Mouse (Mus musculus) CH12.LX (cell line): ENCODE measurements at regions not wholly inside any gene's neighbourhood (a gene's known extent, or its start where the extent isn't known, plus 50 kb on each side); places are given as distances from the start of the nearest gene placed in this dataset.

Experiments
- DNase-seq: peaks from one replicate; pipeline ENCODE4 v3.0.0-alpha.2; 2013; ENCODE audit errors: extremely low read depth
- H3K27ac ChIP-seq: 2 replicates; pipeline ENCODE4 v1.5.1; 2012; ENCODE audit warnings: low read depth, mild to moderate bottlenecking, control low read depth, moderate library complexity; ENCODE audit not compliant: insufficient read depth
- H3K27me3 ChIP-seq: replicated peaks from 2 replicates; pipeline ENCODE3; 2012; ENCODE audit warnings: inconsistent platforms
- H3K36me3 ChIP-seq, 2 experiments: replicated peaks in 1 of 2; 2 replicates each; pipeline versions ENCODE3 to v1.6.1; 2012; ENCODE audit warnings: inconsistent platforms in 1 of 2, low read length in 1 of 2, mild to moderate bottlenecking in 1 of 2, mixed read lengths in 1 of 2, moderate library complexity in 1 of 2; ENCODE audit not compliant: control insufficient read depth in 1 of 2, insufficient read depth in 1 of 2
- H3K4me1 ChIP-seq, 2 experiments: 2 replicates each; pipeline ENCODE4 v1.6.1; 2012; ENCODE audit warnings: inconsistent platforms in 1 of 2, moderate library complexity in 1 of 2; ENCODE audit not compliant: insufficient read depth in 2 of 2, control insufficient read depth in 1 of 2
- H3K4me2 ChIP-seq: 2 replicates; pipeline ENCODE4 v1.6.1; 2012; ENCODE audit warnings: low read depth, mild to moderate bottlenecking, control low read depth; ENCODE audit not compliant: poor library complexity, insufficient read depth, severe bottlenecking
- H3K4me3 ChIP-seq, 3 experiments: fragments of 150-350 bp in 1 of 3; sonication (generic) in 1 of 3; replicated peaks in 1 of 3; 2 replicates each; pipeline versions ENCODE3 to v1.5.1; 2011 to 2012; ENCODE audit warnings: low read depth in 2 of 3, low read length in 2 of 3, mild to moderate bottlenecking in 2 of 3, moderate library complexity in 2 of 3, control low read depth in 1 of 3, improper control_type of control experiment in 1 of 3, inconsistent platforms in 1 of 3, mixed read lengths in 1 of 3; ENCODE audit not compliant: poor library complexity in 1 of 3
- H3K79me2 ChIP-seq: replicated peaks from 2 replicates; pipeline ENCODE4 v1.6.1; 2012; ENCODE audit warnings: mild to moderate bottlenecking, moderate library complexity; ENCODE audit not compliant: control insufficient read depth, poor library complexity, insufficient read depth, severe bottlenecking; ENCODE audit errors: extremely low read depth
- H3K9ac ChIP-seq: 2 replicates; pipeline ENCODE4 v1.6.1; 2012; ENCODE audit warnings: low read depth, mild to moderate bottlenecking, control low read depth, moderate library complexity; ENCODE audit not compliant: insufficient read depth
- H3K9me3 ChIP-seq: replicated peaks from 2 replicates; pipeline ENCODE3; 2012; ENCODE audit warnings: low read length, inconsistent platforms, mixed read lengths
- BHLHE40 ChIP-seq: IDR thresholded peaks from 2 replicates; pipeline ENCODE4 v1.6.1; 2011; ENCODE audit warnings: mild to moderate bottlenecking, low read depth, low read length, improper control_type of control experiment
- CHD1 ChIP-seq: IDR thresholded peaks from 2 replicates; pipeline ENCODE4 v1.6.1; 2012; ENCODE audit warnings: low read depth, low read length, improper control_type of control experiment, inconsistent platforms
- CHD2 ChIP-seq: IDR thresholded peaks from 2 replicates; pipeline ENCODE4 v1.6.1; 2011; ENCODE audit warnings: low read length, improper control_type of control experiment
- ETS1 ChIP-seq: conservative IDR thresholded peaks from 2 replicates; pipeline ENCODE4 v1.6.1; 2012; ENCODE audit warnings: low read depth, mild to moderate bottlenecking, inconsistent platforms, low read length, improper control_type of control experiment, moderate library complexity
- GABPA ChIP-seq: IDR thresholded peaks from 2 replicates; pipeline ENCODE4 v1.6.1; 2012; ENCODE audit warnings: low read depth, low read length, improper control_type of control experiment, inconsistent platforms; ENCODE audit not compliant: insufficient replicate concordance
- HCFC1 ChIP-seq: IDR thresholded peaks from 2 replicates; pipeline ENCODE4 v1.6.1; 2012; ENCODE audit warnings: low read depth, mild to moderate bottlenecking, inconsistent platforms, low read length, improper control_type of control experiment
- IRF4 ChIP-seq: IDR thresholded peaks from 2 replicates; pipeline ENCODE4 v1.6.1; 2014; ENCODE audit warnings: low read depth, mild to moderate bottlenecking, inconsistent platforms, low read length, improper control_type of control experiment
- JUND ChIP-seq: conservative IDR thresholded peaks from 2 replicates; pipeline ENCODE4 v1.6.1; 2011; ENCODE audit warnings: low read depth, low read length, improper control_type of control experiment
- KAT2A ChIP-seq: IDR thresholded peaks from 2 replicates; pipeline ENCODE4 v1.6.1; 2012; ENCODE audit warnings: low read length, improper control_type of control experiment, inconsistent platforms; ENCODE audit not compliant: insufficient replicate concordance
- MAFK ChIP-seq: IDR thresholded peaks from 2 replicates; pipeline ENCODE4 v1.6.1; 2011; ENCODE audit warnings: low read length, improper control_type of control experiment; ENCODE audit not compliant: insufficient replicate concordance
- MAX ChIP-seq: IDR thresholded peaks from 2 replicates; pipeline ENCODE4 v1.6.1; 2011; ENCODE audit warnings: low read length, improper control_type of control experiment
- MAZ ChIP-seq: IDR thresholded peaks from 2 replicates; pipeline ENCODE4 v1.6.1; 2012; ENCODE audit warnings: low read depth, mild to moderate bottlenecking, inconsistent platforms, low read length, improper control_type of control experiment, moderate library complexity
- MXI1 ChIP-seq: IDR thresholded peaks from 2 replicates; pipeline ENCODE4 v1.6.1; 2011; ENCODE audit warnings: mild to moderate bottlenecking, low read depth, low read length, improper control_type of control experiment
- MYC ChIP-seq: IDR thresholded peaks from 2 replicates; pipeline ENCODE4 v1.6.1; 2011; ENCODE audit warnings: low read depth, mild to moderate bottlenecking, improper control_type of control experiment, low read length
- NELFE ChIP-seq: IDR thresholded peaks from 2 replicates; pipeline ENCODE4 v1.6.1; 2011; ENCODE audit warnings: low read depth, low read length, improper control_type of control experiment
- NRF1 ChIP-seq: IDR thresholded peaks from 2 replicates; pipeline ENCODE4 v1.6.1; 2014; ENCODE audit warnings: low read depth, mild to moderate bottlenecking, inconsistent platforms, low read length, improper control_type of control experiment, moderate library complexity
- PAX5 ChIP-seq: IDR thresholded peaks from 2 replicates; pipeline ENCODE4 v1.6.1; 2012; ENCODE audit warnings: low read length, inconsistent platforms, mixed read lengths
- POLR2AphosphoS2 ChIP-seq: IDR thresholded peaks from 2 replicates; pipeline ENCODE4 v1.6.1; 2011; ENCODE audit warnings: low read depth, low read length, improper control_type of control experiment
- RAD21 ChIP-seq: IDR thresholded peaks from 2 replicates; pipeline ENCODE4 v1.6.1; 2011; ENCODE audit warnings: low read depth, mild to moderate bottlenecking, low read length, improper control_type of control experiment, moderate library complexity
- SIN3A ChIP-seq: IDR thresholded peaks from 2 replicates; pipeline ENCODE4 v1.6.1; 2012; ENCODE audit warnings: low read length, improper control_type of control experiment, inconsistent platforms
- SMC3 ChIP-seq: IDR thresholded peaks from 2 replicates; pipeline ENCODE4 v1.6.1; 2011; ENCODE audit warnings: low read depth, low read length, improper control_type of control experiment
- TBP ChIP-seq: conservative IDR thresholded peaks from 2 replicates; pipeline ENCODE4 v1.6.1; 2011; ENCODE audit warnings: low read depth, low read length, improper control_type of control experiment
- TCF12 ChIP-seq: IDR thresholded peaks from 2 replicates; pipeline ENCODE4 v1.6.1; 2014; ENCODE audit warnings: low read depth, mild to moderate bottlenecking, inconsistent platforms, low read length, improper control_type of control experiment
- ZC3H11A ChIP-seq: IDR thresholded peaks from 2 replicates; pipeline ENCODE4 v1.6.1; 2012; ENCODE audit warnings: low read depth, mild to moderate bottlenecking, inconsistent platforms, low read length, improper control_type of control experiment
- ZKSCAN1 ChIP-seq: IDR thresholded peaks from 2 replicates; pipeline ENCODE4 v1.6.1; 2012; ENCODE audit warnings: low read depth, inconsistent platforms, low read length, improper control_type of control experiment, borderline replicate concordance
- dilution Hi-C: fragments of 300-500 bp; cut with MboI; formaldehyde crosslinking; loops from 2 replicates; pipeline ENCODE4 v1.14.3; 2020; ENCODE audit warnings: low sequenced_read_pairs; ENCODE audit not compliant: extremely low pct_unique_long_range_greater_than_20kb, extremely low pct_ligation_motif_present
- in situ Hi-C: fragments of 300-500 bp; cut with MboI; formaldehyde crosslinking; loops from 3 replicates; pipeline ENCODE4 v1.14.3; 2019; ENCODE audit warnings: low sequenced_read_pairs, low pct_ligation_motif_present, low pct_unique_long_range_greater_than_20kb, mixed read lengths

DNA sequence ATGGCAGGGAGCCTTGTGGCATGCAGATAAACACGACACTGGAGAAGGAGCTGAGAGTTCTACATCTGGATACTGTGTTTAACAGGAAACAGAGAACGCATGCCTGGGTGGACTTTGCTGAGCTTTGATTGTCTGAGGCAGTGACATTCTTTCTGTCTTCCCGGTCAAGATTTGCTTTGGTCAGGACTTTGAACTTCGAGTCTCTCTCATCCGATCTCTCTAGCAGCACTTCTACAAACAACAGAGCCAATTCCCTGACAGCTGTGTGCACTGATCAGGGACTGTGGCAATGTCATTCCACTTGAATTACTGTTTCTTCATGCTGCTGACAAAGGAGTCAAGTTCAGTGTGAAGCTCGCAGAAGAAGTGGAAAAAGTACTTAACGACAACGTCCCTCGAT, 302.5 kb downstream of the Il20rb start:
- H3K4me3 ChIP-seq, result no peak overlapping the region
- in situ Hi-C loops (no loop called here), dilution Hi-C loops (no loop called here)
- H3K9ac ChIP-seq, result no peak overlapping the region
- H3K9me3 ChIP-seq, result peaks cover 37% of the 10 kb centered on the region
- no peaks in the 10 kb centered on the region for H3K79me2 ChIP-seq
- H3K27ac ChIP-seq, result no peak overlapping the region
- no peaks in the 10 kb centered on the region for H3K36me3 ChIP-seq
- DNase-seq, result no peak
- no peaks in the 10 kb centered on the region for H3K27me3 ChIP-seq
- no peak overlapping the region for H3K4me2 ChIP-seq
- no peaks in the 10 kb centered on the region for H3K4me1 ChIP-seq
- TF ChIP-seq MXI1 (no peak), TCF12 (no peak), ETS1 (no peak), JUND (no peak), KAT2A (no peak), IRF4 (no peak), HCFC1 (no peak), SMC3 (no peak), SIN3A (no peak), ZC3H11A (no peak), GABPA (no peak), MYC (no peak), MAZ (no peak), MAX (no peak), MAFK (no peak), NRF1 (no peak), PAX5 (no peak), POLR2AphosphoS2 (no peak), CHD2 (no peak)

DNA sequence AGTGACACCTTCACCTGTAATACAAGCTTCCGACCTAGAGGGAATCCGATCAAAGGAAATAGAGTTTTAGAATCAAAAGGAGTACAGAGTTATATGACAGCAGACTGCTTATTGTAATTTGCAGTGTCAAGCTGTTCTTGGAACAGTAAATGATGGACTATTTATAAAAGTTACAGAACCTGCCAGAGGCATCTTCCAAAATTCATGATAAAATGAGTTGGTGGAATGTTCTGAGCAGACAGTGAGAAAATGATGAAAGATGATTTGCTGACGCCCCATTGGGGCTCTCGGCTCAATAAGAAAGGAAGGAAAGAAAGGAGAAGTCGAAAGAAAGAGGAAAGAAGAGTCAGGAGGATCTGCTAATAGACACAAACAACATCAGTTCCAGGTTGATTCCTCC, 300.3 kb upstream of the Sox14 start:
- Histone ChIP-seq H3K27me3 (no peaks in the 10 kb centered on the region), H3K9me3 (peaks cover 42% of the 10 kb centered on the region), H3K4me3 (no peak overlapping the region), H3K4me1 (no peaks in the 10 kb centered on the region), H3K4me2 (no peak overlapping the region), H3K79me2 (no peaks in the 10 kb centered on the region), H3K27ac (no peak overlapping the region), H3K9ac (no peak overlapping the region), H3K36me3 (no peaks in the 10 kb centered on the region)
- in situ Hi-C loops, result no loop called here
- DNase-seq, result no peak
- TF ChIP-seq NELFE (no peak), BHLHE40 (no peak), CHD1 (no peak), ZC3H11A (no peak), NRF1 (no peak), KAT2A (no peak), RAD21 (no peak), PAX5 (no peak), JUND (no peak), ZKSCAN1 (no peak), TBP (no peak)
- TF ChIP-seq, all 38 proteins: peak for 0
- dilution Hi-C loops, result no loop called here
